In the genomic region with DNA sequence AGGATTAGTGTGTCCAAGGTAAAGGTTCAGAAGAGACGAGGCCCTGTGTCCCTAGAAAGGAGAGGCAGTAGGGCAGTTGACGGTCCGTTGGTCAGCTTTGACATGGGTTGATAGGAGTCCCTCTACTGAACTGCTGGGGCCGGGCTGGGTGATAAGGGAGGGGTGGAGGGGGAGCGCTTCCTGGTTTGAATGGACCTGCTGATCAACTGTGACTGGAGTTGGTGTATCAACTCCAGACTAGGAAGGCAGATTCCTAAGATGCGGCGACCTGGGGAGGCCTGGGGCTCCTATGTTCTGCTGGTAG, we compare ENCODE assay signal across 8 mouse cellular contexts.
A peak's percentile ranks its signal among the peaks of the same experiment; 100 is the strongest.
DNase-seq lines count a peak whose midpoint lies in the region; ATAC-seq and TF ChIP-seq lines count a peak whose summit lies in the region.

No protein-coding gene starts in this region.

- no peak for DNase-seq in heart, postnatal 4 days
- DNase-seq in ES-E14 (ENCODE audit: low read depth, low spot score): no peak
- DNase-seq in hindbrain, embryonic 14.5 days (ENCODE audit: low spot score): no peak
- DNase-seq in midbrain, embryonic 10.5 days (ENCODE audit: low spot score): no peak
- DNase-seq in left cerebral cortex, adult 9 months (ENCODE audit: low spot score in 2 of 2): no peak
- no peak for DNase-seq in ovary, postnatal 36 days (ENCODE audit: low spot score)
- no peak for DNase-seq in ovary, postnatal 14 days (ENCODE audit: low spot score)

- no peaks in the 10 kb centered on the region for H3K36me3 ChIP-seq in heart, embryonic 13.5 days
- H3K36me3 ChIP-seq in ES-E14 (ENCODE audit: control insufficient read depth, insufficient read depth, low read length, poor library complexity, severe bottlenecking): no peaks in the 10 kb centered on the region
- H3K36me3 ChIP-seq in hindbrain, embryonic 14.5 days (replicated peaks; ENCODE audit: control insufficient read depth, insufficient read depth): no peaks in the 10 kb centered on the region
- H3K36me3 ChIP-seq in midbrain, embryonic 10.5 days: peaks cover 10% of the 10 kb centered on the region

- 20% methylated on average over 7 of the region's 7 CpGs for WGBS in heart, embryonic 13.5 days
- 23% methylated on average over 7 of the region's 7 CpGs for WGBS in hindbrain, embryonic 14.5 days
- 24% methylated on average over 7 of the region's 7 CpGs for WGBS in midbrain, embryonic 10.5 days

- peak overlapping the region; percentile 90 for H3K27ac ChIP-seq in heart, embryonic 13.5 days (replicated peaks)
- 0 out of 2 replicates have a peak overlapping the region, but pooled peaks have one; percentile 7 for H3K27ac ChIP-seq in ES-E14 (ENCODE audit: insufficient read depth, low read depth, low read length, poor library complexity, severe bottlenecking)
- H3K27ac ChIP-seq in hindbrain, embryonic 14.5 days: peak overlapping the region; percentile 97
- peak overlapping the region; percentile 98 for H3K27ac ChIP-seq in midbrain, embryonic 10.5 days (replicated peaks)

- H3K4me2 ChIP-seq in heart, embryonic 13.5 days: peak overlapping the region; percentile 89
- H3K4me2 ChIP-seq in hindbrain, embryonic 14.5 days (replicated peaks): peak overlapping the region; percentile 92

- no peak overlapping the region for H3K4me3 ChIP-seq in heart, embryonic 13.5 days
- H3K4me3 ChIP-seq in ES-E14 (ENCODE audit: insufficient read depth in 1 of 2, low read depth in 1 of 2, low read length in 2 of 2, poor library complexity in 1 of 2, severe bottlenecking in 1 of 2): no peak overlapping the region
- no peak overlapping the region for H3K4me3 ChIP-seq in hindbrain, embryonic 14.5 days (replicated peaks; ENCODE audit: low read length)
- H3K4me3 ChIP-seq in midbrain, embryonic 10.5 days: peak overlapping the region; percentile 74

- no peaks in the 10 kb centered on the region for H3K9me3 ChIP-seq in heart, embryonic 13.5 days
- no peaks in the 10 kb centered on the region for H3K9me3 ChIP-seq in ES-E14 (ENCODE audit: control insufficient read depth, insufficient read depth, low read depth, low read length)
- no peaks in the 10 kb centered on the region for H3K9me3 ChIP-seq in hindbrain, embryonic 14.5 days (ENCODE audit: control insufficient read depth, low read length)
- H3K9me3 ChIP-seq in midbrain, embryonic 10.5 days (replicated peaks): no peaks in the 10 kb centered on the region

- peaks cover 80% of the 10 kb centered on the region for H3K4me1 ChIP-seq in heart, embryonic 13.5 days
- H3K4me1 ChIP-seq in ES-E14 (ENCODE audit: control insufficient read depth in 2 of 2, insufficient read depth in 2 of 2, low read length in 2 of 2, poor library complexity in 1 of 2): peaks cover 4 to 43% of the 10 kb centered on the region in 2 experiments; a peak in 3 of 4 replicates
- H3K4me1 ChIP-seq in hindbrain, embryonic 14.5 days (replicated peaks; ENCODE audit: control insufficient read depth, insufficient read depth, low read length): peaks cover 47% of the 10 kb centered on the region
- peaks cover 76% of the 10 kb centered on the region for H3K4me1 ChIP-seq in midbrain, embryonic 10.5 days

- H3K9ac ChIP-seq in heart, embryonic 13.5 days: peak overlapping the region; percentile 87
- H3K9ac ChIP-seq in ES-E14 (ENCODE audit: insufficient read depth, low read depth, low read length, poor library complexity, severe bottlenecking): 0 out of 2 replicates have a peak overlapping the region, but pooled peaks have one; percentile 15
- no peak overlapping the region for H3K9ac ChIP-seq in hindbrain, embryonic 14.5 days

- in situ Hi-C loops in ES-E14 (cut with MboI; ENCODE audit: low sequenced_read_pairs in 2 of 2, unreplicated experiment in 2 of 2): no loop called here

- ATAC-seq in heart, embryonic 13.5 days (ENCODE audit: extremely low read depth, insufficient number of reproducible peaks, low FRiP score, low TSS enrichment): no peak
- ATAC-seq in hindbrain, embryonic 14.5 days (ENCODE audit: low FRiP score): no peak

- no peaks in the 10 kb centered on the region for H3K27me3 ChIP-seq in heart, embryonic 13.5 days (replicated peaks)
- H3K27me3 ChIP-seq in hindbrain, embryonic 14.5 days (ENCODE audit: control insufficient read depth, insufficient read depth, low read length): no peaks in the 10 kb centered on the region
- no peaks in the 10 kb centered on the region for H3K27me3 ChIP-seq in midbrain, embryonic 10.5 days (ENCODE audit: low read depth, poor library complexity, severe bottlenecking)

TF ChIP-seq in ES-E14, 5 proteins besides CTCF, POLR2A, EP300 and RAD21:
- TF ChIP-seq HCFC1 (IDR thresholded peaks at IDR 0.05; ENCODE audit: borderline replicate concordance, insufficient read depth, low read length) (no peak), MAFK (IDR thresholded peaks at IDR 0.05; ENCODE audit: insufficient read depth, low read depth, low read length) (no peak), ZNF384 (IDR thresholded peaks at IDR 0.05; ENCODE audit: low read depth, low read length) (no peak), ZC3H11A (IDR thresholded peaks at IDR 0.05; ENCODE audit: borderline replicate concordance, low read depth, low read length) (no peak), CHD2 (IDR thresholded peaks at IDR 0.05; ENCODE audit: low read depth, low read length) (no peak)

Comparison
In these comparisons a context has a peak if more than half of its experiments do, and no peak if none do; other contexts are left out.
1. H3K27ac ChIP-seq: peak in every context shown above with its lines; median percentile 98 in midbrain, embryonic 10.5 days; 97 in hindbrain, embryonic 14.5 days; 90 in heart, embryonic 13.5 days; 7 in ES-E14.